Mouse (Mus musculus) adrenal gland, postnatal 25 days (tissue): Measurements from ENCODE around the gene Gm10577. TPM values are rescaled to one million over a fixed set of nuclear protein-coding genes. Genes with fewer than 3 reads are reported as not detected.

Source experiments
- DNase-seq: peaks from one replicate; pipeline ENCODE4 v3.0.0; 2021; ENCODE audit warnings: mixed read lengths
- total RNA-seq: library from RNA; stranded (reverse); gene quantifications from 2 replicates; pipeline ENCODE4 v1.2.3, GENCODE M21; 2021

Gm10577 gene
- total RNA-seq, 1 experiment from 2014 or later, result not detected

- DNase-seq, result no peak
Observed at GRCm38 (mm10) chr4:100995617-100996016, 24.9 kb downstream of the Gm10577 start.

GRCm38 (mm10) chr4:100994442-100995255 is 25.8 kb downstream of the Gm10577 start:
- no peak for DNase-seq

GRCm38 (mm10) chr4:100992086-100992485 is 28.4 kb downstream of the Gm10577 start:
- DNase-seq, result no peak

GRCm38 (mm10) chr4:100990996-100991395 is 29.5 kb downstream of the Gm10577 start:
- no peak for DNase-seq

- DNase-seq, result peak; percentile 9
Observed at GRCm38 (mm10) chr4:100988231-100988799, 32.2 kb downstream of the Gm10577 start.

- DNase-seq, result no peak
Observed at GRCm38 (mm10) chr4:100987187-100987586, 33.3 kb downstream of the Gm10577 start.

GRCm38 (mm10) chr4:100977522-100977921 is 43.0 kb downstream of the Gm10577 start:
- no peak for DNase-seq

GRCm38 (mm10) chr4:100974455-100975035 is 46.0 kb downstream of the Gm10577 start:
- no peak for DNase-seq

GRCm38 (mm10) chr4:100973641-100974454 is 46.6 kb downstream of the Gm10577 start:
- DNase-seq, result no peak

Other genes starting within 250 kb of the Gm10577 start
- gene Cachd1, start 244.0 kb downstream of the Gm10577 start, total RNA-seq, result 8.7 and 16.2 TPM in 2 replicates
- gene Raver2, start 48.3 kb upstream of the Gm10577 start, total RNA-seq, result 3.7 and 4.6 TPM in 2 replicates
- 140 and 142 TPM in 2 replicates for gene Jak1, start 244.6 kb upstream of the Gm10577 start, total RNA-seq